Mouse (Mus musculus) lung, postnatal 25 days (tissue): ENCODE data around the gene Card19.
A peak's percentile ranks its signal among the peaks of the same experiment; 100 is the strongest.

Source experiments
- DNase-seq: peaks from one replicate; pipeline ENCODE4 v3.0.0; 2022; ENCODE audit warnings: low spot score

Gene Card19

GRCm38 (mm10) chr13:49194811-49195210 is 21.0 kb downstream of the Card19 start:
- DNase-seq: no peak

- no peak for DNase-seq
Observed at GRCm38 (mm10) chr13:49193650-49194049, 22.2 kb downstream of the Card19 start.

- no peak for DNase-seq
Observed at GRCm38 (mm10) chr13:49192156-49192855, 23.5 kb downstream of the Card19 start.

- DNase-seq: no peak
Observed at GRCm38 (mm10) chr13:49191673-49192035, 24.2 kb downstream of the Card19 start.

- DNase-seq: no peak
Observed at GRCm38 (mm10) chr13:49190876-49191672, 24.8 kb downstream of the Card19 start.

- DNase-seq: peak; percentile 75
Observed at GRCm38 (mm10) chr13:49189970-49190870, 25.6 kb downstream of the Card19 start.

GRCm38 (mm10) chr13:49188966-49189360 is 26.9 kb downstream of the Card19 start:
- no peak for DNase-seq

GRCm38 (mm10) chr13:49188219-49188965 is 27.4 kb downstream of the Card19 start:
- no peak for DNase-seq

GRCm38 (mm10) chr13:49187288-49188218 is 28.3 kb downstream of the Card19 start, which contains the start of gene Ninj1:
Gene Ninj1 (plus strand): TSS chr13:49187485.
- peak; percentile 80 for DNase-seq

GRCm38 (mm10) chr13:49186798-49187287 is 29.0 kb downstream of the Card19 start:
- DNase-seq: no peak

- no peak for DNase-seq
Observed at GRCm38 (mm10) chr13:49183646-49184045, 32.2 kb downstream of the Card19 start.

- DNase-seq: no peak
Observed at GRCm38 (mm10) chr13:49183161-49183560, 32.7 kb downstream of the Card19 start.

GRCm38 (mm10) chr13:49181411-49181984 is 34.3 kb downstream of the Card19 start:
- no peak for DNase-seq

GRCm38 (mm10) chr13:49180691-49181090 is 35.1 kb downstream of the Card19 start:
- DNase-seq: no peak

- DNase-seq: no peak
Observed at GRCm38 (mm10) chr13:49180274-49180673, 35.6 kb downstream of the Card19 start.

- DNase-seq: peak; percentile 69
Observed at GRCm38 (mm10) chr13:49178839-49179585, 36.8 kb downstream of the Card19 start.

- DNase-seq: no peak
Observed at GRCm38 (mm10) chr13:49175509-49175908, 40.3 kb downstream of the Card19 start.

GRCm38 (mm10) chr13:49172971-49173596 is 42.8 kb downstream of the Card19 start:
- DNase-seq: peak; percentile 85

GRCm38 (mm10) chr13:49172335-49172734 is 43.5 kb downstream of the Card19 start:
- no peak for DNase-seq
